Mouse (Mus musculus) spleen, adult 2 months (tissue): ENCODE results near the gene Cbwd1.

ENCODE experiments used
- CTCF ChIP-seq: fragments of 200-500 bp; IDR thresholded peaks from 2 replicates; pipeline ENCODE4 v1.5.1; 2011; ENCODE audit warnings: mild to moderate bottlenecking, inconsistent platforms; ENCODE audit not compliant: insufficient read depth, insufficient read length, insufficient replicate concordance; ENCODE audit errors: extremely low read depth
- POLR2A ChIP-seq: fragments of 200-500 bp; IDR thresholded peaks from 2 replicates; pipeline ENCODE4 v1.6.1; 2011; ENCODE audit warnings: low read depth, low read length, inconsistent platforms

- TF ChIP-seq POLR2A, result no peak
- no peak for TF ChIP-seq CTCF
Observed at GRCm38 (mm10) chr19:24897006-24897895, 64.2 kb downstream of the Cbwd1 start.
